Mouse (Mus musculus) ES-E14 (cell line): ENCODE measurements at regions not wholly inside any gene's neighbourhood (a gene's known extent, or its start where the extent isn't known, plus 50 kb on each side); places are given as distances from the start of the nearest gene placed in this dataset.

ENCODE experiments used
- DNase-seq: peaks from one replicate; pipeline ENCODE4 v3.0.0-alpha.2; 2013; ENCODE audit warnings: low read depth, low spot score
- H3K27ac ChIP-seq: 2 replicates; pipeline ENCODE4 v1.5.1; 2012; ENCODE audit warnings: low read depth, mild to moderate bottlenecking, low read length, moderate library complexity, mixed read lengths; ENCODE audit not compliant: poor library complexity, insufficient read depth, severe bottlenecking
- H3K36me3 ChIP-seq: 2 replicates; pipeline ENCODE4 v1.6.1; 2012; ENCODE audit warnings: mild to moderate bottlenecking, low read length, moderate library complexity, mixed read lengths; ENCODE audit not compliant: control insufficient read depth, poor library complexity, insufficient read depth, severe bottlenecking
- H3K4me1 ChIP-seq, 2 experiments: fragments of 150-350 bp in 1 of 2; sonication (generic) in 1 of 2; 2 replicates each; pipeline ENCODE4 v1.6.1; 2012; ENCODE audit warnings: low read length in 2 of 2, mild to moderate bottlenecking in 1 of 2, mixed read lengths in 1 of 2; ENCODE audit not compliant: control insufficient read depth in 2 of 2, insufficient read depth in 2 of 2, poor library complexity in 1 of 2
- H3K4me3 ChIP-seq, 2 experiments: fragments of 150-350 bp in 1 of 2; sonication (generic) in 1 of 2; 2 replicates each; pipeline ENCODE4 v1.5.1; 2012; ENCODE audit warnings: low read length in 2 of 2, low read depth in 1 of 2, mild to moderate bottlenecking in 1 of 2, mixed read lengths in 1 of 2; ENCODE audit not compliant: insufficient read depth in 1 of 2, poor library complexity in 1 of 2, severe bottlenecking in 1 of 2
- H3K9ac ChIP-seq: 2 replicates; pipeline ENCODE4 v1.6.1; 2012; ENCODE audit warnings: low read depth, mild to moderate bottlenecking, low read length, mixed read lengths; ENCODE audit not compliant: poor library complexity, insufficient read depth, severe bottlenecking
- H3K9me3 ChIP-seq: fragments of 150-350 bp; sonication (generic); 2 replicates; pipeline ENCODE4 v1.6.1; 2012; ENCODE audit warnings: low read depth, mild to moderate bottlenecking, low read length; ENCODE audit not compliant: control insufficient read depth, insufficient read depth
- CHD2 ChIP-seq: IDR thresholded peaks from 2 replicates; pipeline ENCODE4 v1.6.1; 2014; ENCODE audit warnings: mild to moderate bottlenecking, low read depth, low read length, inconsistent platforms
- HCFC1 ChIP-seq: IDR thresholded peaks from 2 replicates; pipeline ENCODE4 v1.6.1; 2012; ENCODE audit warnings: low read length, inconsistent platforms, borderline replicate concordance; ENCODE audit not compliant: insufficient read depth
- MAFK ChIP-seq: IDR thresholded peaks from 2 replicates; pipeline ENCODE4 v1.6.1; 2014; ENCODE audit warnings: mild to moderate bottlenecking, low read depth, low read length, inconsistent platforms; ENCODE audit not compliant: insufficient read depth
- ZC3H11A ChIP-seq: IDR thresholded peaks from 2 replicates; pipeline ENCODE4 v1.6.1; 2012; ENCODE audit warnings: low read depth, mild to moderate bottlenecking, inconsistent platforms, low read length, borderline replicate concordance
- ZNF384 ChIP-seq: IDR thresholded peaks from 2 replicates; pipeline ENCODE4 v1.6.1; 2012; ENCODE audit warnings: low read depth, low read length, inconsistent platforms
- in situ Hi-C, 2 experiments: fragments of 600-800 bp; cut with MboI; formaldehyde crosslinking; loops; one replicate each; pipeline ENCODE4 v1.15.1; 2025; ENCODE audit warnings: low sequenced_read_pairs in 2 of 2, inconsistent platforms in 1 of 2; ENCODE audit not compliant: unreplicated experiment in 2 of 2

- no peaks in the 10 kb centered on the region for H3K36me3 ChIP-seq
- TF ChIP-seq ZNF384: no peak
- no peak for TF ChIP-seq ZC3H11A
- no peak for TF ChIP-seq MAFK
- no peak for TF ChIP-seq HCFC1
- no peak for TF ChIP-seq CHD2
- no peak overlapping the region for H3K9ac ChIP-seq
- H3K9me3 ChIP-seq: no peaks in the 10 kb centered on the region
- no peak overlapping the region for H3K27ac ChIP-seq
- H3K4me1 ChIP-seq: no peaks in the 10 kb centered on the region
- no peak for DNase-seq
- in situ Hi-C loops: no loop called here
- no peak overlapping the region for H3K4me3 ChIP-seq
Measured at GRCm38 (mm10) chr1:124635246-124635768, 589.9 kb upstream of the Dpp10 start.

GRCm38 (mm10) chr1:124630084-124630483 is 584.7 kb upstream of the Dpp10 start:
- DNase-seq: no peak
- no peak overlapping the region for H3K4me3 ChIP-seq
- no peak overlapping the region for H3K27ac ChIP-seq
- no peak for TF ChIP-seq MAFK
- no peak for TF ChIP-seq CHD2
- TF ChIP-seq ZNF384: no peak
- no peak for TF ChIP-seq ZC3H11A
- no peak for TF ChIP-seq HCFC1
- H3K9ac ChIP-seq: no peak overlapping the region
- H3K9me3 ChIP-seq: no peaks in the 10 kb centered on the region
- in situ Hi-C loops: no loop called here
- H3K4me1 ChIP-seq: no peaks in the 10 kb centered on the region
- H3K36me3 ChIP-seq: no peaks in the 10 kb centered on the region

DNA sequence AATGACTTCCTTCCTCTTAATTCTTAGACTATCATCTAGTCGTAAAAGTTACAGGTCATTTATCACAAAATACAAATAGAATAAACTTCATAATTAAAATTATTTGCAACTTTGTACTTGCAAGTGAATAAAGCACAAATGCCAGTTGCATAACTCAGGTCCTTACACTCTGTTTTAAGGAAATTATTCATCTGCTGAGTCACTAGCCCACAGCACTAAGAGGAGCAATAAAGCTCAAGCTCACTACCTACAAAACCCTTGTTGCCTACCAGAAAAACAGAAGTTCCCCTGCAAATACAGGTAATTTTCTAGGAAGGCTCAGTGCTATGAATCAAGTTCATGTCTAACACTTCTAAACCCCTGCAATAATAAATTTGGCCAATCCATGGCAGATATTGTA is 539.3 kb upstream of the Dpp10 start:
- in situ Hi-C loops: no loop called here
- H3K9ac ChIP-seq: no peak overlapping the region
- no peak for TF ChIP-seq ZNF384
- no peak for TF ChIP-seq CHD2
- no peak for TF ChIP-seq ZC3H11A
- no peak for TF ChIP-seq HCFC1
- TF ChIP-seq MAFK: no peak
- H3K4me3 ChIP-seq: no peak overlapping the region
- H3K27ac ChIP-seq: no peak overlapping the region
- no peak for DNase-seq
- no peaks in the 10 kb centered on the region for H3K4me1 ChIP-seq
- no peaks in the 10 kb centered on the region for H3K9me3 ChIP-seq
- H3K36me3 ChIP-seq: no peaks in the 10 kb centered on the region
